Mouse (Mus musculus) NIH3T3 (cell line): ENCODE results near the gene Sos2.

Experiments used
- DNase-seq: peaks from one replicate; pipeline ENCODE4 v3.0.0-alpha.2; 2012; ENCODE audit warnings: low read depth

Sos2 gene

GRCm38 (mm10) chr12:69681566-69682061 is at the start of gene Sos2:
Gene Sos2, minus strand, starts transcription at chr12:69681852.
- peak; percentile 65 for DNase-seq

- no peak for DNase-seq
Measured at GRCm38 (mm10) chr12:69730306-69730705, 48.7 kb upstream of the Sos2 start.

GRCm38 (mm10) chr12:69729246-69729645 is 47.6 kb upstream of the Sos2 start:
- DNase-seq, result no peak

- DNase-seq, result peak; percentile 98
Measured at GRCm38 (mm10) chr12:69724711-69725460, 43.2 kb upstream of the Sos2 start, which contains the start of the genes L2hgdh and Atp5s. Gene L2hgdh, minus strand, starts transcription at chr12:69724873. Gene Atp5s, plus strand, starts transcription at chr12:69724950.

GRCm38 (mm10) chr12:69724018-69724710 is 42.5 kb upstream of the Sos2 start:
- DNase-seq, result no peak

- no peak for DNase-seq
Measured at GRCm38 (mm10) chr12:69723376-69723775, 41.7 kb upstream of the Sos2 start.

GRCm38 (mm10) chr12:69722857-69723256 is 41.2 kb upstream of the Sos2 start:
- DNase-seq, result no peak

GRCm38 (mm10) chr12:69713628-69714027 is 32.0 kb upstream of the Sos2 start:
- DNase-seq, result no peak

- DNase-seq, result peak; percentile 37
Measured at GRCm38 (mm10) chr12:69704799-69705458, 23.3 kb upstream of the Sos2 start.

- no peak for DNase-seq
Measured at GRCm38 (mm10) chr12:69698352-69698751, 16.7 kb upstream of the Sos2 start.

GRCm38 (mm10) chr12:69696746-69697145 is 15.1 kb upstream of the Sos2 start:
- DNase-seq, result peak; percentile 85

- DNase-seq, result no peak
Measured at GRCm38 (mm10) chr12:69693471-69693870, 11.8 kb upstream of the Sos2 start.

GRCm38 (mm10) chr12:69690714-69691113 is 9.1 kb upstream of the Sos2 start:
- DNase-seq, result no peak

- DNase-seq, result no peak
Measured at GRCm38 (mm10) chr12:69689094-69689493, 7.4 kb upstream of the Sos2 start.

- peak; percentile 50 for DNase-seq
Measured at GRCm38 (mm10) chr12:69688368-69688767, 6.7 kb upstream of the Sos2 start.

GRCm38 (mm10) chr12:69683537-69683936 is 1.9 kb upstream of the Sos2 start:
- DNase-seq, result peak; percentile 82

GRCm38 (mm10) chr12:69682788-69683419 is 1.3 kb upstream of the Sos2 start:
- DNase-seq, result peak; percentile 28

- DNase-seq, result peak; percentile 89
Measured at GRCm38 (mm10) chr12:69682065-69682787, 574 bp upstream of the Sos2 start.

GRCm38 (mm10) chr12:69680635-69681565 is 752 bp downstream of the Sos2 start:
- DNase-seq, result peak; percentile 74

- no peak for DNase-seq
Measured at GRCm38 (mm10) chr12:69676157-69676556, 5.5 kb downstream of the Sos2 start.
